Mouse (Mus musculus) kidney, embryonic 14.5 days (tissue): ENCODE measurements at regions not wholly inside any gene's neighbourhood (a gene's known extent, or its start where the extent isn't known, plus 50 kb on each side); places are given as distances from the start of the nearest gene placed in this dataset.

ENCODE experiments used
- ATAC-seq: fragments of 200-750 bp; cut with Nextera tagmentation; 2 replicates; pipeline ENCODE4 v1.8.0; 2017; ENCODE audit warnings: moderate number of reproducible peaks, mild to moderate bottlenecking, moderate TSS enrichment, moderate library complexity; ENCODE audit not compliant: low FRiP score, low TSS enrichment
- H3K27ac ChIP-seq: fragments of 300-500 bp; sonication (generic); 2 replicates; pipeline ENCODE4 v1.5.1; 2014; ENCODE audit warnings: low read depth, mild to moderate bottlenecking, low read length, moderate library complexity, mixed read lengths
- H3K27me3 ChIP-seq: fragments of 300-500 bp; sonication (generic); 2 replicates; pipeline ENCODE4 v1.6.1; 2014; ENCODE audit warnings: mild to moderate bottlenecking, low read length; ENCODE audit not compliant: control insufficient read depth, insufficient read depth
- H3K36me3 ChIP-seq: fragments of 300-500 bp; sonication (generic); 2 replicates; pipeline ENCODE4 v1.6.1; 2014; ENCODE audit warnings: low read length, mixed read lengths; ENCODE audit not compliant: control insufficient read depth, insufficient read depth
- H3K4me1 ChIP-seq: fragments of 300-500 bp; sonication (generic); 2 replicates; pipeline ENCODE4 v1.6.1; 2014; ENCODE audit warnings: low read length, mixed read lengths; ENCODE audit not compliant: control insufficient read depth, insufficient read depth
- H3K4me2 ChIP-seq: fragments of 300-500 bp; sonication (generic); replicated peaks from 2 replicates; pipeline ENCODE4 v1.6.1; 2014; ENCODE audit warnings: low read depth, mild to moderate bottlenecking, low read length
- H3K4me3 ChIP-seq: fragments of 300-500 bp; sonication (generic); 2 replicates; pipeline ENCODE4 v1.5.1; 2014; ENCODE audit warnings: mild to moderate bottlenecking, low read length
- H3K9ac ChIP-seq: fragments of 300-500 bp; sonication (generic); 2 replicates; pipeline ENCODE4 v1.6.1; 2014; ENCODE audit warnings: low read depth, mild to moderate bottlenecking, low read length, moderate library complexity
- H3K9me3 ChIP-seq: fragments of 300-500 bp; sonication (generic); 2 replicates; pipeline ENCODE4 v1.6.1; 2016; ENCODE audit warnings: low read length; ENCODE audit not compliant: control insufficient read depth
- whole genome bisulfite sequencing: fragments of 180-500 bp; shearing (Covaris S2); extraction: QIAGEN DNeasy Blood & Tissue Kit; methylation state at CpG from one replicate; pipeline ENCODE4 v1.1.7; 2014; 5-methylcytosine and 5-hydroxymethylcytosine counted together

DNA sequence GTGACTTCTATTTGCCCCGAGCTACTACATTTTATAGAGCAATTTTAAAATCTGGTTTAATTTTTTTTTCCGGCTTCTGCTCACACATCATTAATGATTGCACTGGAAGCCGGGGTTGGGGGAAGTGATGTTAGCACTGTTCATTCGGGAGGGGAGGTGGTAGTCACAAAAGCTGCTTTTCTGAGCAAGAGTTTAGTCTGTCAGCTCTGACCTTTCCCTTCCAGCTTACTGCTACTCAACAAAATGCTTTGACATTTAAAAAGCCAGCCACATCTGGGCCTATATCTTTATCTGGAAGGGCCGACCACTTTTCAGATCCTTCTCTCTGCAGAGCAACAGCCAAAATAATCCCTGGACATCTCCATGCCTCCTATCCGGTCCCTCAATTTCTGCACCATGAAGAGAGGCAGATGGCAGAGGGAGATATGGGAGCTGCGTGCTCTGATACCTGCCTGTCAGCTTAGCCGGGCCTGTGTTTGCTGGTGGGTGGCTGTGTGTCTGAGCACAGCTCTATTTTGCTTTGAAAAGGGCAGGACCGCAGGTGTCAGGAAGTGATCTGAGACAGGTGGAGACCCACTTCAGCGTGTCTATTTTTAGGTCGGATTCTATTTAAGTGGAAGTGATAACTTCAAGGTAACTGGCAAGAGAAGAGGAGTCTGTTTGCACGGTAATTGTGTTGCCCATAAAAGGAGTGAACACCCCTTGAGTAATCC, 63.1 kb downstream of the Kcnf1 start:
- no peak for ATAC-seq
- no peak overlapping the region for H3K4me3 ChIP-seq
- no peak overlapping the region for H3K4me2 ChIP-seq
- 67% methylated on average over 12 of the region's 12 CpGs for WGBS
- H3K27ac ChIP-seq, result no peak overlapping the region
- H3K27me3 ChIP-seq, result no peaks in the 10 kb centered on the region
- no peaks in the 10 kb centered on the region for H3K4me1 ChIP-seq
- no peaks in the 10 kb centered on the region for H3K36me3 ChIP-seq
- no peak overlapping the region for H3K9ac ChIP-seq
- no peaks in the 10 kb centered on the region for H3K9me3 ChIP-seq

DNA sequence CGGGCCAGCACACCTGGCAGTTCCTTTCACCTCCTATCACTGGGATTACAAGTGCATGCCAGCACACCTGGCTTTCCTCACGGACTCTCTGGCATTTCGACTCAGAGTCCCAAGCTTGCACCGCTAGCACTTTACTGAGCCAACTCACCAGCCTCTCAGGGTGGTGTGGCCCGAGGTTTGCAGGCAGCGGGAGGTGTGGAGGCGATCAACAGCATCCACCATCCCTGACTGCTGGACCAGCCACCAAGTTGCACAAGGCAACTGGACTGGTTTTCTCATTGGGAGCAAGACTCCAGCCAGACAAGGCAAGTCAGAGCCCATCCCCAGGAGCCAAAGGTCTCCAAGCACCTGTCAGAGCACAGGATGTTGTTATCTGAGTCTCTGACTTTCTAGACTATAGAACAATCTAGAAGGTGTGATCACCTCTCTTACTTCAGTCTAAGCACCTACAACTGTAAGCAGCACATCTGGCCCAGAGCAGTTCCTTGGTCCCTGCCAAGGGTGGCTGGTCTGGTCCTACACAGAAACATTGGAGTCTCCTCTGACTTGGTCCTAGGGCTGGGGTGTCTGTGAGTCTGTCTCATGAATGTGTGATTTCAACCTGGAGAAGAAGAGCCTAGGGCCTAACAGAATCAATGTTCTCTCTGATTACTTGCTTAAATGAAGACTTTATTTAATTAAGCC, 63.8 kb downstream of the Kcnf1 start:
- Histone ChIP-seq H3K9me3 (no peaks in the 10 kb centered on the region), H3K4me3 (no peak overlapping the region), H3K4me1 (no peaks in the 10 kb centered on the region), H3K27me3 (no peaks in the 10 kb centered on the region), H3K9ac (no peak overlapping the region), H3K4me2 (no peak overlapping the region), H3K27ac (no peak overlapping the region), H3K36me3 (no peaks in the 10 kb centered on the region)
- 88% methylated on average over 7 of the region's 7 CpGs for WGBS
- no peak for ATAC-seq

DNA sequence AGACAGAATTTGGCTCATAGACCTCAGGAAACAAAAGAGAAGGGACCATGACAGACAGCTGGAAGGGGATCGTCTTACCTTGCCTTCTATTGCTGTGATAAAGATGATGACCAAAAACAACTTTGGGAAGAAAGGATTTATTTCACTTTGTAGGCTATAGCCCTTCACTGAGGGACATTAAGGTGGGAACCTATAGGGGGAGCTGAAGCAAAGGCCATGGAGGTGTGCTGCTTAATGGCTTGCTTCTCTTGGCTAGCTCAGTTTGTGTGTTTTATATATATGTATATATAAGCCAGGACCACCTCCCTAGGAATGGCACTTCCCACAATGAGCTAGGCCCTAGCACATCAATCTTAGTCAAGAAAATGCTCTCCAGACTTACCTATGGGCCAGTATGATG, 70.5 kb downstream of the Kcnf1 start:
- no peak overlapping the region for H3K4me2 ChIP-seq

DNA sequence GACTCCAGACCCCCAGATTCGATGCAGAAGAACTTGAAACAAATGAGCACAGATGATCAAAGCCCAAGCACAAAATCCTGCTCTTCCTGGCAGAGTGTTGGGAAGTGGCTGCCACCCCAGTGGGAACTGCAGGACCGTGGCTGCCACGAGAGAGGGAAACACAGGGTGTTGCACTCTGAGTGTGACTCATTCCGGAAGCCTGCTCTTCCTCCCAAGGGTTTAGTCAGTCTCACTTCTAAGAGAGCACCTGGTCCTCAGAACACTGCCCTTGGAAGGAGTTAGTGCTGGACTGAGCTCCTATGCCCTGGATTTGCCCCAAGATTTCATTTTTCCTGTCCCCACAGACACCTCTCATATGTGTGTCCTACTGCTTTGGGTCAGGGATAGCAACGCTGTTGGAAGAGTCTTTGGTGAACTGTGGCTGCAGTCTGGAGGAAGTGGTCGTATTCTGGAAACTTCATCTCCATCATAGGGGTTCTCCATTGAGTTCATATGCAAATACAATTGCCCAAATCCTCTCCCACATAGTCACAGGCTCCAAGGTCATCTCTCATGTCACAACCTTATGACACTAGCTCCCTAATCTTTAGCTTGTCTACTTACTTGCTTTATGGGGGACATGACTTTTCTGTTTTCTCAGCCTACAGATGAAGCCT, 71.5 kb downstream of the Kcnf1 start:
- H3K9ac ChIP-seq, result no peak overlapping the region
- WGBS, result 84% methylated on average over 6 of the region's 6 CpGs
- H3K9me3 ChIP-seq, result no peaks in the 10 kb centered on the region
- H3K27me3 ChIP-seq, result no peaks in the 10 kb centered on the region
- no peak for ATAC-seq
- no peaks in the 10 kb centered on the region for H3K36me3 ChIP-seq
- no peak overlapping the region for H3K4me2 ChIP-seq
- H3K27ac ChIP-seq, result no peak overlapping the region
- H3K4me1 ChIP-seq, result no peaks in the 10 kb centered on the region
- H3K4me3 ChIP-seq, result no peak overlapping the region

More for the DNA sequence above, 70.5 kb downstream of the Kcnf1 start:
- Histone ChIP-seq H3K36me3 (no peaks in the 10 kb centered on the region), H3K9ac (no peak overlapping the region), H3K9me3 (no peaks in the 10 kb centered on the region), H3K4me3 (no peak overlapping the region), H3K27ac (no peak overlapping the region), H3K27me3 (no peaks in the 10 kb centered on the region), H3K4me1 (no peaks in the 10 kb centered on the region)
- no peak for ATAC-seq
- WGBS, result 89% methylated on average over 1 of the region's 1 CpGs

DNA sequence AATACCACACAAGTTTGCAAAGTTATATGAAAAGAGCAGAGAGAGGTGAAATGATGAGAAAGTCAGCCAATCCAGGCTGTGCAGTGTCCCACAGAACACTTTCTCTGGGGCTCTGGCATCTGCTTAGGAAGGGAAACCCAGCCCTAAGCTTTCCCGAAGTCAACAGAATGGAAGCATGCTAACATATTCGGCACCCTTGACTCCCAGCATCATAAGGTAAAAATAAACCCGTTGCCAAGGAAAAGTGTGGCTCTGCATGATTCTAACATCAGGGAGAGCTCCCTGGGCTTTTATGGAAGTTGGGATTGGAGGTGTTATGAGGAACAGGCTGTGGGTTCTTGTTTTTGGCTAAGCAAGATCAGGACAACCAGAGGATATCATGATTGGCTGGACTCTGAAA, 74.8 kb downstream of the Kcnf1 start:
- H3K9ac ChIP-seq, result no peak overlapping the region
- no peak overlapping the region for H3K27ac ChIP-seq
- WGBS, result 93% methylated on average over 3 of the region's 3 CpGs
- no peak overlapping the region for H3K4me2 ChIP-seq
- no peaks in the 10 kb centered on the region for H3K4me1 ChIP-seq
- H3K27me3 ChIP-seq, result no peaks in the 10 kb centered on the region
- ATAC-seq, result no peak
- no peaks in the 10 kb centered on the region for H3K36me3 ChIP-seq
- no peak overlapping the region for H3K4me3 ChIP-seq
- H3K9me3 ChIP-seq, result no peaks in the 10 kb centered on the region

DNA sequence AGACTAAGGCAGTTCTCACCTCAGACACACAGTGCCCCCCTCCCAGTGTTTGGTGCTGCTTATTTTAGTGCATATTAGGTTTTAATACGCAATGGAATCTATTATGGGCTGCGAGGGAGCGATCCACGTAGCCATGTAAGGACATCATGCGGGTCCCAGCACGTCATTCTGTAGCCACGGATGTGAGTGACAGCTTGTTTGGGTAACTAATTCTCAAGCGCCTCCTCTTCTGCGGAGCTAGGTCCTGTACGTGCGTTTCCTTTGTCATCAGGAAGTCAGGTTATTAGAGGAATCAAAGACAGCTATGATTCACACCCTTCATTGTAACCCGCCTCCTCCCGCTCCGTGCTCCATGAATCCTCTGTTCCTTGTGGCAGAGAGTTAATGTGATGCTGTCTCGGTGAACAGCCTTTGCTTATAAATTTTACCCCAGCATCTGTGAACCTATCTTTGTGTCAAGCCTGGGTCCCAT, 78.9 kb downstream of the Kcnf1 start:
- H3K36me3 ChIP-seq, result no peaks in the 10 kb centered on the region
- no peak overlapping the region for H3K4me3 ChIP-seq
- no peaks in the 10 kb centered on the region for H3K27me3 ChIP-seq
- H3K9ac ChIP-seq, result no peak overlapping the region
- 48% methylated on average over 15 of the region's 15 CpGs for WGBS
- ATAC-seq, result no peak
- H3K4me1 ChIP-seq, result no peaks in the 10 kb centered on the region
- H3K27ac ChIP-seq, result no peak overlapping the region
- H3K9me3 ChIP-seq, result no peaks in the 10 kb centered on the region
- H3K4me2 ChIP-seq, result no peak overlapping the region

DNA sequence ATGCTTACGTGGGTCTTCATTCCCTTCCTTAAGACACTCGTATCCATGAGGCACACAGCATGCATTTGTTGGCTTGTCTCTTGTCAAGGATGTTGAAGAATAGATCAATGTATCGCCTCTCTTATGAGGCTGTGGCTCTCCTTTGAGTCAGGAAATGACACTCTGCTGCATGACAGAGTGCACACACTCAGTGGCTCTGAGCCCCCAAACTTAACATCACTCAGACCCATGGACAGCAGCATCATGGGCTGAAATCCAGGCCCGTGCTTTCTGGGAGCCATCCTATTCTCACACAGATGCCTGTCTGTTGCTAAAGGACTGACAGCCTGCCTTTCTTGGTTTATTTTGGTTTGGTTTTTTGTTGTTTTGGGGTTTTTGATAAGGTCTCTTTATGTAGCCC, 81.9 kb downstream of the Kcnf1 start:
- Histone ChIP-seq H3K4me1 (no peaks in the 10 kb centered on the region), H3K27me3 (no peaks in the 10 kb centered on the region), H3K27ac (no peak overlapping the region), H3K9ac (no peak overlapping the region), H3K9me3 (no peaks in the 10 kb centered on the region), H3K4me3 (no peak overlapping the region), H3K36me3 (no peaks in the 10 kb centered on the region), H3K4me2 (no peak overlapping the region)
- no peak for ATAC-seq
- WGBS, result 91% methylated on average over 4 of the region's 4 CpGs

DNA sequence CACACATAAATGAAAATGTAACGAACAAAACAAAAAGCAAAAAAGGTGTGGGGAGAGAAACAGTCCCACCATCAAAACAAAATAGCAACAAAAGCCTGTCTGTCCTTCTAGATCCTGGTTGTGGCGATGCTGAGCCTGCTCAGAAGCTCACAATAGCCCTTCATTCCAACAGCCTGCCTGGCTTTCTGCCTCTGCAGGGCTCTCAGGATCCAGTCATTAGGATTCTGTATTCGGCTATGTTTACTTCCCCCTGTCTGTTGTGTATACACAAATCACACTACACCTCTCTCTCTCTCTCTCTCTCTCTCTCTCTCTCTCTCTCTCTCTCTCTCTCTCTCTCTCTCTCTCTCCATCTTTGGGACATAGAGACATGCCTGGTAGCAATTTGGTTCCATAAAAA, 82.2 kb upstream of the 2410004P03Rik start:
- H3K27ac ChIP-seq, result no peak overlapping the region
- no peaks in the 10 kb centered on the region for H3K27me3 ChIP-seq
- no peaks in the 10 kb centered on the region for H3K4me1 ChIP-seq
- no peaks in the 10 kb centered on the region for H3K36me3 ChIP-seq
- ATAC-seq, result no peak
- no peak overlapping the region for H3K4me3 ChIP-seq
- 79% methylated on average over 3 of the region's 3 CpGs for WGBS
- no peak overlapping the region for H3K9ac ChIP-seq
- H3K9me3 ChIP-seq, result no peaks in the 10 kb centered on the region
- no peak overlapping the region for H3K4me2 ChIP-seq

DNA sequence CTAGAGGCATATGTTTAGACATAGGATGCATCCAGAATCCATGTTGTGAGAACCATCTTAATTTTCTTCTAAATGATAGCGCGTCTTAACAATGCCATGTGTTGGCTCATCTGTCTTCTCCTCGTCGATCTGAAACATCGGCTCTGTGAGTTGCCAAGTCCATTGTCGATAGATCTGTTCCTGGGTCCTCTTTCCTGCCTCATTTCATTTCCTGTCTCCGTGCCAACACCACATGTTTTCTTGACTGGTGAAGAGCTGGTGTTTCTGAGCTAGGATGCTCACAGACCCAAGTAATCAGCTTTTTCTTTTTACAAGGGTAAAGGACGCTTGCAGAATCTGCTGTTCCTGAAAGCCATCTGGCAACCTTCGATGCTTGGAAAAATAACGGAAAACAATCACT, 79.5 kb upstream of the 2410004P03Rik start:
- no peaks in the 10 kb centered on the region for H3K9me3 ChIP-seq
- no peak overlapping the region for H3K4me3 ChIP-seq
- no peak for ATAC-seq
- no peak overlapping the region for H3K9ac ChIP-seq
- no peaks in the 10 kb centered on the region for H3K36me3 ChIP-seq
- H3K4me2 ChIP-seq, result no peak overlapping the region
- H3K4me1 ChIP-seq, result no peaks in the 10 kb centered on the region
- no peaks in the 10 kb centered on the region for H3K27me3 ChIP-seq
- no peak overlapping the region for H3K27ac ChIP-seq
- WGBS, result 66% methylated on average over 10 of the region's 10 CpGs
